Mouse (Mus musculus): ENCODE measurements around the gene Slamf8.

Slamf8 gene

DNA sequence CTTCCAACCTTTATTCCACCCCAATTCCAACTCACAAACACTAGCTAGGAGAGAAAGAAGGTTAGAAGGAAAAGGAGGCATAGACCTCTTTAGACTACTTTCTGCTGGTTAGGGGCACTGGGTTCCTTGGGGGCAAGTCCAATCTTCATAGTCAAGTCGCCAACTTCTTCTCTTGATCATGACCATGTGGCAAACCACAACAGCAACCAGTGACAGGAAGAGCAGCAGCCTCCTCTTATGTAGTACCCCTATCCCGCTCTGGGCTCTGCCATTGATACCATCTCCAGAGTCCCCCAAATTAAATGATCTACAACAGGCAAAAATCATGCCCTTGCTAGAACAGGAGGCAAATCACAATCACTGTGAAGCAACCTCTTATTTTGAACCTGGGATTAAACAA, 3.6 kb upstream of the Slamf8 start:
- in situ Hi-C loops (cut with MboI) = no loop called here

DNA sequence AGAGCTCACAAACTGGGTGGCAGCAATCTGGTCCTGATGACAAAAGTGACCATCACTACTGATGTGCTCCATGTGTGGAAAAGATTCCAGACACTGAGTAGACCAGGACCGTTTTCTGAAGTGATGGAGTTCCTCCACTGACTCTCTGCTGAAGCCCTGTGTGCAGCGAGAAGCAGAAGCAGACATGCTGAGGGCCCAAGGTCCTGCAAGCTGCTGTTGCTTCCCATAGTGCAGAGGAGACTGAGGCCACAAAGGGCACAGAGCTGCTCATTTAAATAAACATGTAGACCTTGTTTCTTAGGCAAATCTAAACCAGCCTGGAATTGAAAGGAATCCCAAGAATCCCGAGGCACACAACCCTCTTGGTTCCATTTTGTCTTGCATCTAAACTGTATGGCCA, 3.0 kb upstream of the Slamf8 start:
- in situ Hi-C loops (cut with MboI) = no loop called here

DNA sequence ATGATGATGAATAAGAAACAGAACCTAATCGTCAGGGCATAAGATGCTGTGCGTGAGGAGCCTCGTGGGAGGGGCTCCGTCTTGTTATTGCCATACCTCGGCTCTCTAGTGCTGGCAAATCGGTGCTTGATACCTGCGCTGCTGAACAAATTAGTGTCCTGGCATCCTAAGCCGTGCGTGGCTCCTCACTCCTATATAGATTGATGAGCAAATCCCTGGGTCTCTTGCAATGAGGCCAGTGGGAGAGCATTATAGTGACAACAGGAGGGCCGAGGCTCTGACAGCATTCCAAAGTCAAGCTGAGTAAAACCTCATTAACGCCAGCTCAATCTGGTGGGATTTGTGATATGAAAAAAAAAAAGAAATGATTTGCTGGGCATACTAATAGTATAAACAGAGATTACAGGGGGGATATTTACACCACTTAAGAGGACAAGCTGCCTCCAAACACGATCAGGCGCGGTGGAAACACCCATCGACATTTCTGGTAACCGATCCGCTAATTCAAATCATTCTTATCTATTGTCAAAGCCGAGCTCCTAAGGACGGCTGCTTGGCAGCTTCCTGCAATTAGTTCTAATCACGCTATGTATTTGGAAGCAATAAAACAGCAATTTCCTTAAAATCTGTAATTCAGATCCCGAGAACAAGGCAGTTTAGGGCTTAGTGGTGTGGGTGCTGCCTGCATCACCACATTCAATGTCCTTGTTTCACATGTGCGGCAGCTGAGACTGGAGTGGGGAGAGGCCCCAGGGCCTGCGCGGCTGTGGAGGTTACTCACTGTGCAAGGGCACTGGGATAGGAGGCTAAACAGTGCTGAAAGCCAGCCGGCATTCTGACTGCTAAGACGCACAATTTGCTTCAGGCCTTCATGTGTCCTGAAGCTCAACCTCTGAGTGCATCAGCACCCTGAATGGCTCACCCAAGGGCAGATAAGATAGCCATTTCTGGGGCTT, 4.5 kb downstream of the Slamf8 start:
- in situ Hi-C loops (cut with MboI) = no loop called here

DNA sequence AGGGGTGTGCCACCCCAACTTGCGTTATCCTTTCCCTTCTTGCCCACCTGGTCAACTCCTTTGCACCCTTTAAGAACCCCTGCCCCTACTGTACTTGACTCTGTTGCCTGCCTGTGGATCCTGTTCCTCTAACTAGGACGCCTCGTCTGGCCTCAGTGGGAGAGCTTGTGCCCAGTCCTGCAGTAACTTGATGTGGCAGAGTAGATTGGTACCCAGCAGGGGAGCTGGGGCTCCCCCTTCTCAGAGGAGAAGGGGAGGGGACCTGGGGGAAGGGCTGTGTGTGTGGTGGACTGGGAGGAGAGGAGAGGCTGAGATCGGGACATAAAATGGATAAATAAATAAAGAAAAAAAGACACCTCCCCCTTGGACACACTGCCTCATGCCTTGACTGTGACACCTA, 5.3 kb downstream of the Slamf8 start:
- in situ Hi-C loops (cut with MboI) = no loop called here

DNA sequence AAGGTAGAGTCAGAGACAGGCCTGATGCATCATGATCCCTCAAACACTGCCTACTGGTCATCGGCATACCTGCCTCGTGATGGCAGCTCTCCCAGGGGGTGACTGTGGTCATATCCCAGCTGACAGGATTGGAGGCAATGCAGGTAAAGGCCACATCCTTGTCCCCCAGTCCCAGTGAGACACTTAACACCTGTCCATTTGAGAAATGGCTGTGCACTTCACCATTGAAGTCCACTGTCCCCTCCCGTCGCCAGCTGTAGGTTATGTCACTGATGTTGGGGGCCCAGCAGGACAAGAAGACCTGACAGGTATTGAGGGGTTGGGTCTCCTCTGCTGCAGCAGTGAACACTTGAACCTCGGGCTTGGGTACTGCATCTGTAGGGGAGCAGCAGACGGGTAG, 6.1 kb downstream of the Slamf8 start:
- in situ Hi-C loops (cut with MboI) = no loop called here

DNA sequence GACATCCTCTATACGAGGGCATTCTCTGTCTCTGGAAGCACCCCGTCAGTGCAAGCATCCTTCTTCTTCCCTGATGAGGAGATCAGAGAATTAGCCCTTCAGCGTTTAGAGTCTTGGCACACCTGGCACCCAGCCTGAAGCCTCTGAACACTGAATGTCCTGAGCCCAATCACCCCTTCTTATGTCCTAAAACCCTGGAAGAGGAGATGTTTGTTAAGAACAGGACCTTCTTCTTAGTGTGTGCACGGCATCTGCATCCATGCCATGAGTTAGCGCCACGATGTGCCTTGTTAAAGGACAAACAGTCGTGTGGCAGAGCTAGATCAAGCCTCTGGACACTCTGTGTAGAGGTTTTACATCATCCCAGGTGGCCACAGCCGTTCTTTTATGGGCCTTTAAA, 7.9 kb downstream of the Slamf8 start:
- in situ Hi-C loops (cut with MboI) = no loop called here

DNA sequence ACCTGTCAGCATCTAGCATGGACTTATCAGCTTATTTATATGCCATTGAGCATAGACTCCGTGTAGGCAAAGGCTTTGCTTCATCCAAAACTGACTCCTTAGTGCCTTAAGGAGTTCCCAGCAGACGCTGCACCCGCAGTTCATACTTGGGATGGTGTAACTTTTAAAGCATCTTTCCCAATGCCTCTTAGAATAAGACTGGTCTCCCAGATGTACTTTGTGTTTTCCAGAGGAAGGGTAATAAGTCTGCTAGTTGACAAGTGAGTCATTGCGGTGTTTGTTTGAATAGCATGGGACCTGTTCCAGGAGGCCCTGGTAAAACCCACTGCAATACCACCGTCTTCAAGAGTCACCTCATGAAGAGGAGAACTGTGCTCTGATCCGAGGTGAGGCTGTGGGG, 10.3 kb downstream of the Slamf8 start:
- in situ Hi-C loops (cut with MboI) = no loop called here

DNA sequence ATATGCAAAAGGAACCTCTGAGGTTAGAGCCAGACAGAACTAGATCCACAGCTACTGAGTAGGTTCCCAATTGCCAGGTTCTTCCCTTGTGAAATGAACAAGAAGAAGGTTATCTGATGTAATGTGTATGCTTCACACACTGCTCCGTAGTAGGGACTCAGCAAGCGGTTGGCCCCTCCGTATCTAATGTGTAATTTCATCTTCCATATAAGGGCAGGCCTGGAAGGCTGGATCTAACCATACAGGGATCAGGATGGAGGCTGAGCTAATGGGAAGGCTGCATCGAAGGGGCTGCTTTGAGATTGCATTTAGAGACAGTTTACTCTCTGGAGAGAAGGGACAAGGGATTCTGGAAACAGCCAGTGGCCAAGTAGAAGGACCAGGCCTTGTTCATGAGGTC, 22.6 kb downstream of the Slamf8 start:
- in situ Hi-C loops (cut with MboI) = no loop called here

DNA sequence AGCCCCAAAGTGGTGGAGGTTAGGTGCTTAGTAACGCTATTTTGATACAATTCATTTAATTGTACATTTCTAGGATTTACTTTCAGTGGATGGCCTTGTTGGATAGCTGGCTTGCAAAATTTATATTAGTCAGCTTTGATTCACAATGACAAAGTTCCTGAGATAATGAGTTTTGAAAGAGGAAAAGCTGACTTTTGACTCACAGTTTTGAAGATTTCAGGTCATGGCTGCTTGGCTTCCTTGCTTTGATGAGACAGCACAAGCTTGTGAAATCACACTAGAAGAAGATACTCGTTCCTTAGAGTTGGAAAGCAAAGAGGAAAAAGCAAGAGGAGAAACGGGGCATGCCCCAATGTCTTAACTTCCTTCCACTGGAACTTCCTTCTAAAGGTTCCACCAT, 24.2 kb downstream of the Slamf8 start:
- in situ Hi-C loops (cut with MboI) = no loop called here

DNA sequence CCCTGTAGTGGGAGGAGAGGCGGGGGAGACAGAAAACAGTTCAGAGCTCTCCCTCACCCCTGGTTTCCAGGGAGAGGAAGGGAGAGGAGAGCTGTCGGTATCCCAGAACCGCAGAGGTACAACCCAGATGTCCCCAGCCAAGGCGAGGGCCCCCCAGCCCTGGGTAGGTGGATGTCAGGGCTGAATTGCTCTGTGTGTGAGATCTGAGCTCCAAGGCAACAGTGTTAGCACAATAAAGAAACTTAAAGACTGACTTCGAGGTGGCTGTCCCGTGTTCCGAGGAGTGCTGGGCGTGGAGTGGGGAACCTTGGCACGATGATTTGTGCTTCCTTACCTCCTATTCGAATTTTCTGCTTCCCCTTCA, 26.9 kb downstream of the Slamf8 start:
- in situ Hi-C loops (cut with MboI) = no loop called here

DNA sequence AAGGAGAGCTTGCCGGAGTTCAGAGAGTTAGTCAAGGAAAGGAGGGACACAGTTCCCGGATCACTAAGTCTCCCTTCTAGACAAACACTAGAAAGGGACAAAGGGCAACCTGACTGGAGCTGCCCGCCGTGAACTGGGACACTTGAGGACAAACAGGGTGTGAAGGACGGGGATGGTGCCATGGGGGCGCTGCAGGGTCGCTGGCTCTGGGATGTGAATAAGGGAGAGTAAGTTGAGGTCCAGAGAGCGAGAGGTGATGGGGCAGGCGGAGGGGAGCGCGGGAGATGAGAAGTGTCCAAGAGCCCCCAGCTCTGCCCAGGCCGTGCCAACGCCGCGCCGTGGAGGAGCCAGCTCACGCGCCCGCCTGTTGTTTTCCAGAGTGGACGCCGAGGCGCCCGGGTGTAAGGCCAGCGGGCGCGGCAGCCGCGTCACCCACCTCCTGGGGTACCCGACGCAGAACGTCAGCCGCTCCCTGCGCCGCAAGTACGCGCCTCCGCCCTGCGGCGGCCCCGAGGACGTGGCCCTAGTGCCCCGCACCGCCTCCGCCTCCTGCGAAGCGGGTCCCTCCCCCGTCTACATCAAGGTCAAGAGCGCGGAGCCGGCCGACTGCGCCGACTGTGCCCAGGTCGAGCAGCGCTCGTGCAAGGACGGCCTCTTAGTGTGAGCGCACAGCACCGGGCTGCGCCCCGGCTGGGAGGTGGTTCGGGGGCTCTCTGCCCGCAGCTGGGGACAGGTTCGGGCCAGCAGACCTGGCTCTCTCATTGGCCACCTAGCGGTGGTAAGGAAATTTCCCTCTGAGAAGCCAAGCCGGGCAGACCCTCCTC, 27.5 kb downstream of the Slamf8 start:
- in situ Hi-C loops (cut with MboI) = no loop called here

DNA sequence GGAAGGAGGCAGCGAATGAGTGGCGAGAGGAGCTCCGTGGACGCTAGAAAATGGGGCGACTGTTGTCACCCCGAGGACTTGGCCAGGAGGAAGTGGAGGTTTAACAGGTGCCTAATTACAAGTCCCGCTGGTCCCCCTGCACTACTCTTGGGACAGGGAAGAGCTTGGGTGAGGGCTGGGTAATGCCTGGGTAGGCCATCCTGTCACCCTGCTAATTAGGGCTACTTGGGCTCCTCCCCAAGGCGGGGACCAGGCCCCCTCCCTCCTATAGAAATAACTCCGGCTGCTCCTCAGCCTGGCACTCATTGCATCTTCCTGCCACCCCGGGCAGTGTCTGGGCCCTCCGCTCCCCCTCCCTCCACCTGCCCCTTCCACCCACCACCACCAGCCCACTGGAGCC, 34.7 kb downstream of the Slamf8 start, which contains the start of gene Vsig8:
TSS of gene Vsig8 (plus strand) at position 301 of the 400 bp plus-strand sequence.
- in situ Hi-C loops (cut with MboI) = no loop called here

DNA sequence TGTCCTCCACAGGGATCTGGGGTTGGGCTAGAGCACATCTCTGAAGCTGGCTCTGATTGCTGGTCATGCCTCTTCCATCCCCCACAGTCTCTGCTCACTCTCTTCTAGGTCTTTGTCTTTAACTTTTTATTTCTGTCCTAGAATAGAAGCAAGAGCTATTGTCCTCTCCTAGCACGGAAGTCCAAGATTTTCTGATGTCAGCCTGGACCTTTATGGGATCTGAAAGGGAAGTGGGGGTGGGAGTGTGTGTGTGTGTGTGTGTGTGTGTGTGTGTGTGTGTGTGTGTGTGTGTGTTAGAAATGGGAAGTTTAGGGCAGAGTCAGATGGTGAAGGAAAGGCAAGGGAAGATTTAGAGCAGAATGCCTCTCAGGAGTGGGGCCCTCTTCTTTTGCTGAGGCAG, 37.7 kb downstream of the Slamf8 start:
- in situ Hi-C loops (cut with MboI) = no loop called here

DNA sequence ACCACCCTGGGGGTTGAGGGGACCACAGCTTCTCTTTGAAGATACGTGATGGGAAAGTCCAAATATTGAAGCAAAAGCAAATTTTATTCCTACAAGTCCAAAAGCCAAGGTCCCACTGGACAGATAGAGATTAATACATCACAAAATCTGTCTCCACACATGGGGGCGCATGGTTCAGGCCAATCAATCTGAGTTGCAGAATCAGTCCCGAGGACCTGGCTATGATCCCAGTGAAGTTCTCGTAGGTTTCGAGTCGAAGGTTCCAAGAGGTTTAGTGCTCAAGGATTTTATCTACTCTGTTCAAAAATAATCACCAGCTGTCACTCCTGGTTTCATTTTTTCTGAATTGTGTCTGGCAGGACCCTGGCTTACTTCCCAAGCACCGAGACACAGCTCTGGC, 39.4 kb downstream of the Slamf8 start:
- in situ Hi-C loops (cut with MboI) = no loop called here

DNA sequence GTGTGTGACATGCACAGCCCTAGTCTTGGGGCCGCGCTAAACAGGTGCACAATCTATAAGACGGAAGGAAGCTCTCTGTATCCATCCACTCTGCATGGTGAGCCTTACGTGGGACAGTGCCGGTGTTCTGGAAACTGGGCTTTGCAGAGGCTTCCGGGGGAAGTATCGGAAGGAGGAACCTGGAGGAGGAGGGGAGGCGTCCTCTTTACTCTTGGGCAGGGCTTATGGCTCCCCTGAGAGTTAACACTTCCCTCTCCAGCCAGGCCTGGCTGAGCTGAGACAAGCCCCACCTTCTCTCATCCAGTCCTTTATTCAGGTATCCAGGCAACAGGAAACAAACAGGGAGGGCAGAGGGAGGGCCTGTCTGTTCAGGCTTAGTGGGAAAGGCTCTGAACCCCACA, 39.8 kb downstream of the Slamf8 start:
- in situ Hi-C loops (cut with MboI) = no loop called here

DNA sequence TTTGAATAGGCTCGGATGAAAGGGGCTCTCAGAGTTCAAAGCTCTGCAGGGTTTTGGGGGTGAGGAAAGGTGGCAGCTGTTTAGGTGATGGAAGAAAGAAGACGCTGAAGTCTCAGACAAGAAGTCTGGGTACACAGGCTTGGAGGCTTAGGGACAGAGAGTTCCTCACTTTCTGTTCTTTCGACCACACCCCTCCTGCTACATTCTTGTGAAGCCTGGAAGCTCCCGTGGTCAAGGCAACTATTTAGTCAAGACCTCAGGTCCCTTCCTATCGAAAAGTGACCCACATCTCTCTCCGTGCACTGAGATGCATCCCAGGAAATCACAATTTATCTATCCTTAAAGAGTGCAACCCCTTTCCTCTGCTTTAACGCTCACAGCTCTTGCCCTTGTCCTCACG, 40.7 kb downstream of the Slamf8 start:
- in situ Hi-C loops (cut with MboI) = no loop called here

DNA sequence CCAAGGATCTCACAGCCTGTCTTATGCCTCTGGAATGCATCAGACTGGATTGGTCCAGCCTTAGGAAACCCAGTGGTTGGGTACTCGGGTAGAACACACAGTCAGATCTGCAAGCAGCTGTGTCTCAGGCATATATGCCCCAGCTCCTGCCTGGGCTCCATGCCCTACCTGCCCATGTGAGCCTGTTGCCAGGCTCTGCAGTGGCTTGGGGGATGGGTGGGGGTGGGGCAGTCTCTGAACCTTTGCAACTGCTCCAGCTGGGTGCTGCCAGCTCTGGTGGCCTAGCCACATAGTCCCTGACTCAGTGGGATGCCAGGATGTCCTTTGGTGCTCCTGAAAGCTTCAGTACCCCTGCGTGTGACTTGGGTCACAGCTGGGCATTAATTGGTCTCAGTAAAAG, 41.1 kb downstream of the Slamf8 start:
- in situ Hi-C loops (cut with MboI) = no loop called here

DNA sequence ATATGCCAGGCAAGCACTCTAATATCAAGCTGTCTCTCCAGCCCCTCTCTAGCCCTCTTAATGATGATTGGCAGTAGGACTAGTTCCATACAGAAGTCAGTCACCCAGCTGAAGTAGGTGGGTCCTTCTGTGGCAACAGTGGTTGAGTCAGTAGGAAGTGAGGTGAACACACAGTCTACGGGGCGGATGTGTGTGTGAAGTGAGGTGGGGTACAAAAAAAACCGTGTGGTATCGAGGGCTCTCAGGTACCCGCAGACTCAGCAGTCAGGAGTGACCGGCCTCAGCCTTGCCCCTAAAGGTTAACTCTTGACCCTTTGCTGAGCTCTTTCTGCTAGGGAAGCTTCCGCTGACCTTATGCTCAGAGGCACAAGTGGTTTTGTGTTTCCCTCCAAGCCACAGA, 41.9 kb downstream of the Slamf8 start:
- in situ Hi-C loops (cut with MboI) = no loop called here

DNA sequence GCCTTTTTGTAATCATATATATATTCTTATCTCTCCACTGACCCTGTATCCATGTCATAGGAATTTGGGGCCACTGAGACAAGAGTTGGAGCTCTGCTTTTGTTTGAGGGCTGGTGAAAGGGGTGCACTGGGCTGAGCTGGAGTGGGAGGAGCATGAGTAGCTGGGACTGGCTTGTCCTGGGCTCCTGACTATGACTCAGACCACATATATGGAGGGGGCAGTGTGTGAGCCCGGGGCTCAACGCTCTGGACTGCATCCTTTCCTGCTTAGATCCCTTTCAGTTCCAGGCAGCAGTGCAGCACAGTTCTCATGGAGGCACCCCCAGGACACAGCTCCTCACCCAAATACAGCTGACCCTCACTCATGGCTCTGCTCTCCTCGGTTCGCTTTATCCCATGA, 44.3 kb downstream of the Slamf8 start:
- in situ Hi-C loops (cut with MboI) = no loop called here

DNA sequence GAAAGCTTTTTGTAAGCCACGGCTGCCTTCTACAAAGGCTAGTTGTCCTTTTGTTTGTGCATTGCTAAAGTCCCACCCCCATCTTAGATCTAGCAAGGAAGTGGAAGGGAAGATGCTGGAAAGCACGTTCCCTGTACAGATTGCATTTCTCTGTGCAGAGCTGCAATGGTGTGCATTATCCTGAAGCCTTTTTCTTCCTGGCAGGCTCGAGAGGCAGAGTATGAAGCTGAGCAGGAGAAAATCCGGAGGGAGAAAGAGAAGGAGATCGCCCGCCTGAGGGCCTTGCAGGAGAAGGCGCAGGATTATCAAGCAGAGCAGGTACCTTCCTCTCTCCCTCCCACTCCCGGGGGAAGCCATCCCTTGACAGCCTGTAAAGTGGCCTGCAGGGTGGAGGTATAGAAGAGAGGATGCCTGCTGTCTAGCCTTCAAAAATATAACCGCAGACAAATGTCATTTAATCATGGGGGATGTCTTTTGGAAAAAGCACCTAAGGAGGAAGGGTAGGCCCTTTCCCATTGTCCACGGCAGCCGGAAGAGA, 50.0 kb downstream of the Slamf8 start:
- in situ Hi-C loops (cut with MboI) = no loop called here

DNA sequence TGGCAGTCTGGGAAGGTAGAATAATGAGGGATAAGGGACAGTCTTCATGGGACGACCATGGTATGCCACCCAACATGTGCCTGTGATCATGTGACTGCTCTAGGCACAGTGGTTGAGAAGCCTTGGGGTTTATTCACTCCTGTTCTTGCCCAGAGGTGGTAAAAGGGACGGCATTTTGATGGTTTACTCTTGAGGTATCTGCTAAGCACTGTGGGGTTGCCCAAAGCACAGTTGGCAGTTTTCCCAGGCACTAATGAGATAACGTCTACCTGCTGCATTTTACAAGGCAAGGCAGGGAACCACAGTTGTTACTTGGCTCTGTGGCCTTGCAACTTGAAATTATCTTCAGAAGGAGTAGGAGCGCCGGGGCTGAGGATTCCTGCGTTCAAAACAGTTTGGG, 50.5 kb downstream of the Slamf8 start:
- in situ Hi-C loops (cut with MboI) = no loop called here

DNA sequence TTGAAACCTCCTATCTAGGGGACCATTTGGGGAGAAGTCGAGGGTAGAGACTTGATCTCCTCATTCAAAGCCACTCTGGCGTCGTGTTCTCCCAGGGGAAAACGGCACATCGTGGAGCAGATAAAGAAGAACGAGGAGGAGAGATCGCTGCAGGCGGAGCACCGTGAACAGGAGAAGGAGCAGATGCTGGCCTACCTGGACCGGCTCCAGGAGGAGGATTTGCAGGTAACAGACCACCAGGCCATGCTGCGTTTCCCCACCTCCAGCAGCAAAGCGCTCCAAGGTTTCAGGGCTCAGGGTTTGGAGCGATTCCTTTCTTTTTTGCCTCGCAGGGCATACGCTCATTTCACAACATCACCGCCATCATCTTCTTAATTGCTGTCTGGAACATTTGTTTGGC, 55.3 kb downstream of the Slamf8 start:
- in situ Hi-C loops (cut with MboI) = no loop called here

DNA sequence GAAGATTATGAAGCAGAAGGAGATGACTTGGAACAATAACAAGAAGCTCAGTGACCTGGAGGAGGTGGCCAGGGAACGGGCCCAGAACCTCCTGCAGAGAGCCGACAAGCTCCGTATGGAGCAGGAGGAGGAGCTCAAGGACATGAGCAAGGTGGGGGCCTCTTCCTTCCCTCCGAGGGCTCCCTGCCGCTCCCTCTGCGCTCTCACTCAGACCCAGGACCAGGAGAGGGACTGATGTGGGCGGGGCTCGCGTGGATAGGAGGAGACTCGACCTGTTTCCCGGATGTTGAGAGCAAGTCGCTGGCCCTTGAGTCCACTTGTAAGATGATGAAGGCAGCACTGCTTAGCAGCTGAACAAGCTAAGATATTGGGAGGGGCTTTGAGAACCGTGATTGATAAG, 57.8 kb downstream of the Slamf8 start:
- in situ Hi-C loops (cut with MboI) = no loop called here

All from mature B cell (primary cell).